Mouse (Mus musculus) kidney, adult 10 weeks (tissue): ENCODE data around the gene Actr2. TPM values are rescaled to one million over a fixed set of nuclear protein-coding genes. Genes with fewer than 3 reads are reported as not detected.

ENCODE experiments used
- polyA plus RNA-seq: library from polyadenylated mRNA; stranded (reverse); fragments of 350-450 nt; fragmentation: Illumina TruSeq; extraction: RNeasy Lipid Tissue Mini Kit (QIAGEN cat#74804); gene quantifications from one replicate; pipeline ENCODE4 v1.2.3, GENCODE M21; 2014; ENCODE audit warnings: low read depth, low replicate concordance

Gene Actr2
- 338 TPM for polyA plus RNA-seq

DNA sequence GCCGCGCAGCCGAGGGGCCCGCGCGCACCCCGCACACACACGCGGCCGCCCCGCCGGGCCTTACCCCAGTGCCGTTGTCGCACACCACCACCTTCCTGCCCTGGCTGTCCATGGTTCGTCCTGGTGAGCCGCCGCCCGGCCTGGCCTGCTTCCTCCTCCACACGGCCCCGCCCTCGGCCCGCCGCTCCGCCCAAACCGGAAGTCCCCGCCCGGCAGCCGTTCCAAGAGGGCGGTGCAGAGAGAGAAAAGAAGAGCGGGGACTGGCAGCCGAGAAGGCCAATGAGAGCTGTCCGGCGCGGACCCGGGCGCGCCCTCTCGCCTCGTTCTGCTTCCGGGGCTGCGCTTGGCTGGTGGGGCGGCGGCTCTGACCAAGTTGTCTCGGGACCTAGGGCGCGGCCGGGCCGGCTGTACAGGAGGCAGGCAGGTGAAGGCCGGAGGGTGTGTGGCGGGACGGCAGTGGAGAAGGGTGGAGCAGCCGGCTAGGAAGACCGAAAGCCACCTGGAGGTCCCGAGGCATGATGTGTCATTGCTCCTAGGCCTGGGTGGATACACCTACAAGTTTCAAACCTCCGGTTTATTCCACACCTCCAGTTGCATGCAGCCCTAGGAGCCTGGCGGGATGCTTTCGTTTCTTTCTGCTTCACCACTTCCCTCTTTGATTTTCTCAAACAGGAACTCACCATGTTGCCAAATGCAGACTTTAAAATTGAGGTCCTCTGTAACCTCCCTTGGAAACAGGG lies at the start of gene Actr2:
Actr2 (minus strand) TSS at position 173 of the 740 bp plus-strand sequence.

Other genes starting within 250 kb of the Actr2 start
- gene Spred2, start 188.5 kb downstream of the Actr2 start, polyA plus RNA-seq, result 25.0 TPM
- 878 TPM for gene Rab1a, start 88.5 kb upstream of the Actr2 start, polyA plus RNA-seq
- 21.7 TPM for gene Cep68, start 136.5 kb upstream of the Actr2 start, polyA plus RNA-seq
- gene Slc1a4, start 219.8 kb upstream of the Actr2 start, polyA plus RNA-seq, result 4.4 TPM